Mouse (Mus musculus) limb, embryonic 15.5 days (tissue): ENCODE measurements around the gene Ptprcap. TPM values are rescaled to one million over a fixed set of nuclear protein-coding genes. Genes with fewer than 3 reads are reported as not detected.
A peak's percentile ranks its signal among the peaks of the same experiment; 100 is the strongest.

Source experiments
- ATAC-seq: fragments of 200-750 bp; cut with Nextera tagmentation; 2 replicates; pipeline ENCODE4 v1.8.0; 2017; ENCODE audit warnings: low read depth, moderate TSS enrichment; ENCODE audit not compliant: insufficient number of reproducible peaks, low FRiP score, low TSS enrichment
- H3K27ac ChIP-seq: fragments of 300-500 bp; sonication (generic); 2 replicates; pipeline ENCODE4 v1.5.1; 2015; ENCODE audit warnings: moderate library complexity, mild to moderate bottlenecking, inconsistent platforms
- H3K27me3 ChIP-seq: fragments of 300-500 bp; sonication (generic); 2 replicates; pipeline ENCODE4 v1.6.1; 2015; ENCODE audit warnings: inconsistent platforms
- H3K36me3 ChIP-seq: fragments of 300-500 bp; sonication (generic); 2 replicates; pipeline ENCODE4 v1.6.1; 2015; ENCODE audit warnings: inconsistent platforms
- H3K4me1 ChIP-seq: fragments of 300-500 bp; sonication (generic); 2 replicates; pipeline ENCODE4 v1.6.1; 2015; ENCODE audit warnings: inconsistent platforms
- H3K4me2 ChIP-seq: fragments of 300-500 bp; sonication (generic); 2 replicates; pipeline ENCODE4 v1.6.1; 2015; ENCODE audit warnings: mild to moderate bottlenecking, inconsistent platforms
- H3K4me3 ChIP-seq: fragments of 300-500 bp; sonication (generic); 2 replicates; pipeline ENCODE4 v1.5.1; 2015; ENCODE audit warnings: mild to moderate bottlenecking, inconsistent platforms
- H3K9ac ChIP-seq: fragments of 300-500 bp; sonication (generic); 2 replicates; pipeline ENCODE4 v1.6.1; 2015; ENCODE audit warnings: inconsistent platforms
- H3K9me3 ChIP-seq: fragments of 300-500 bp; sonication (generic); 2 replicates; pipeline ENCODE4 v1.6.1; 2016; ENCODE audit warnings: inconsistent platforms
- WGBS: fragments of 180-500 bp; shearing (Covaris S2); methylation state at CpG from one replicate; pipeline ENCODE4 v1.1.7; 2015; 5-methylcytosine and 5-hydroxymethylcytosine counted together
- polyA plus RNA-seq: library from polyadenylated mRNA; unstranded; fragments of >200 nt; fragmentation: Nextera tagmentation; extraction: Ambion mirVana; gene quantifications from 2 replicates; pipeline ENCODE4 v1.2.1, GENCODE M21; 2015

Gene Ptprcap
- polyA plus RNA-seq, 1 experiment from 2014 or later: 9.5 TPM

DNA sequence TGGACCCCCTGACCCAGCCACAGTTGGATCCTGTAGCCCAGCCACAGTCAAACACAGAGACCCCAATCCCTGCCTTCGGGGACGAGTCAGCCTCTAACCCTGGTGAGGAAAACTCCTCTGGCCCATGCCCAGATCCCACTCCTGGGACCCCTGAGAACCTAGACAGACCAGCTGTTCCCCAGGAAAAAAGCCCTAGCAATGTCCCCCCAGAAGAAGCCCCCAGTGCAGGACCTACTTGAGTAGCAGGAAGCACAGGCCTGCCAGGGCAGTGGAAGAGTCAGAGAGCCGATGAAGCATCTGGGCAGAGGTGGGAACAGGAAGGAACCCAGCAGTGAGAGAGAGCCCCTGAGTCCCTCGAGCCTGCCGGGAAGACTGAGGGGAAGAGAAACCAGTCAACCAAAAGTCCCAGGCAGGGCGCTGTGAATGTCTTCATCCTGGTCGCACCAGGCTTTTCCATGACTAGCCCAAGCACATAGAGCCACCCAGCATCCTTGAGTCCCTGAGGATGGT lies 9.6 kb upstream of the Ptprcap start, which contains the start of gene Cabp4:
Gene Cabp4, minus strand, starts transcription at position 275 of the 510 bp plus-strand sequence.
- H3K27ac ChIP-seq: no peak within 1 kb of the TSS
- ATAC-seq: no peak
- no peaks in the 10 kb centered on the region for H3K36me3 ChIP-seq
- peaks cover 7% of the 10 kb centered on the region for H3K4me1 ChIP-seq
- WGBS: 77% methylated on average over 7 of the region's 7 CpGs
- H3K9me3 ChIP-seq: no peaks in the 10 kb centered on the region
- H3K9ac ChIP-seq: no peak within 1 kb of the TSS
- no peak within 1 kb of the TSS for H3K4me2 ChIP-seq
- no peak within 1 kb of the TSS for H3K4me3 ChIP-seq
- H3K27me3 ChIP-seq: no peaks in the 10 kb centered on the region

DNA sequence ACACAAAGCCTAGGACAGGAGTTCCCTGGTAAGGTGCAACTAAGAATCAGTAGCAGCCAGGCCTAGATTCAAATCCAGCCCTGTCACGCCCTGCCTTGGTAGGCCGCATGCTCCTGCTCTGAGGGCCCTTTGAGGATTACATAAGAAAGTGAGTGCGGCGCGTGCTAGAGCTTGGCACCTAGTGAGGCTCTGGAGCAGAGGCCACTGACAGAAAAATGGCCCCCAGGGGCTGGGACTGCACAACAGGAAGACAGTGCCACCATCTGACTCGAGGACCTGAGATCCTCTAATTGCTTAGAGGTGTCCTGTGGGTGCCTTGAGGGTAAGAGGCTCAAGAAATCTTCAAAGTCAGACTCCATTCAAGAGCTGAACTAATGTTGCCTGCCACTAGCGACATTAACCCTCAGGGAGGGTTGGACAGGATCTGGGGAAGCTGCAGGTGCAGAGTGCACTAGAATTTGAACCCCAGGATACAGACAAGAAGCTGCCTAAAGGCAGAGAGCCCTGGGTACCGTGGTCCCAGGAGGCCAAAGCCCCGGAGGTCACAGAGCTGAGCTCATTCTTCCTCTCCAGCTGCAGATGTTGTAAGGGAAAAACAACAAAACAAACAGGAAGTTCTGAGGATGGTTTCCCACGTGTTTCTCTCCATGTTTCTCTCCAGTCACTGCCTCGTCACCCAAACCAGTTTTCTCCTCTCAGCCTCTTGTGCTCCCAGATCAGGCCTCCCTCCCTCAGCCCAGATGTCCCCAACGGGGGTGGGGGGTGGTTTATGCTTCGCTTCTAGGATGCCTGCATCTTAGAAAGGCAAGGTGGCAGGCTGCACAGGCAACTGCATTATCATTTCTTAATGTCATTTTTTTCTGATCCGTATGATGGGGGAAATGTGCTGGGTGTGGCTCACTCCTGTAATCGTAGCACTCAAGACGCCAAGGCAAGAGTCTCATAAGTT lies 8.6 kb upstream of the Ptprcap start:
- WGBS: 77% methylated on average over 16 of the region's 16 CpGs
- Histone ChIP-seq H3K36me3 (peaks cover 1% of the 10 kb centered on the region), H3K4me2 (no peak overlapping the region)

GRCm38 (mm10) chr19:4145936-4146335 lies 7.5 kb upstream of the Ptprcap start:
- H3K27me3 ChIP-seq: no peaks in the 10 kb centered on the region
- no peak overlapping the region for H3K4me3 ChIP-seq
- no peaks in the 10 kb centered on the region for H3K9me3 ChIP-seq
- H3K9ac ChIP-seq: no peak overlapping the region
- 86% methylated on average over 5 of the region's 5 CpGs for WGBS
- ATAC-seq: no peak
- no peak overlapping the region for H3K4me2 ChIP-seq
- peaks cover 22% of the 10 kb centered on the region for H3K4me1 ChIP-seq
- H3K27ac ChIP-seq: no peak overlapping the region
- H3K36me3 ChIP-seq: peaks cover 13% of the 10 kb centered on the region

More for the DNA sequence above, 8.6 kb upstream of the Ptprcap start:
- Histone ChIP-seq H3K27me3 (no peaks in the 10 kb centered on the region), H3K9me3 (no peaks in the 10 kb centered on the region), H3K4me3 (no peak overlapping the region), H3K9ac (no peak overlapping the region), H3K27ac (no peak overlapping the region), H3K4me1 (peaks cover 17% of the 10 kb centered on the region)
- ATAC-seq: no peak

DNA sequence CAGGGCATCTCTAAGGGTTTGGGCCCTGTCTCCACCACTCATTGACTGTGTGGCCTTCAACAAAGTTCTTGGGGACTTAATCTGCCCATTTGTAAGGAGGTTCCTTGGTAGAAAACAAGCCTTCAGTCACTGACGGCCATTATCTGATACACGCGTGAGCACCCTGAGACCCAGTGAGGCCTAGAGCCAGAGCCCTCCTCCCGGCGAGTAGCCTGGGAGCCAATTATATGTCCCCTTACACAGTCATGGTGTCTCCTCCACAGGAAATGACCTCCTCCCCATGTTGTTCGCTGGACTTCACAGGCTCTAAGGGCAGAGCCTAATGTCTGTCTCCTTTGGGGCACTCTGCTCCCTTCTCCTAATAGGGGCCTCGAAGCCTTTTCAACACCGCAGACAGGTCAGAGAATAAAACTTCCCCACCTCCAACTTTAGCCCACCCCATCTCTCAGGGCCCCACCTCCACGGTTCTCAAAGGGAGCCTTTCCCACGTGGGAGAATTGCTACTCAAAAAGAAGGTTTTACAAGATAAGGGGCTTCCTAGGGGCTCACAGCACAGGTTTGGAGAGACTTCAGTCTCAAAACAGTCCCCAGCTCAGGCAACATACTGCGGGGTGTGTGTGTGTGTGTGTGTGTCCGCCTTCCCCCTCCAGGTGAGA lies 6.9 kb upstream of the Ptprcap start:
- 61% methylated on average over 12 of the region's 12 CpGs for WGBS
- Histone ChIP-seq H3K9ac (no peak overlapping the region), H3K4me3 (no peak overlapping the region), H3K4me2 (no peak overlapping the region), H3K27ac (no peak overlapping the region), H3K36me3 (peaks cover 18% of the 10 kb centered on the region), H3K4me1 (peaks cover 22% of the 10 kb centered on the region), H3K27me3 (no peaks in the 10 kb centered on the region), H3K9me3 (no peaks in the 10 kb centered on the region)
- ATAC-seq: no peak

DNA sequence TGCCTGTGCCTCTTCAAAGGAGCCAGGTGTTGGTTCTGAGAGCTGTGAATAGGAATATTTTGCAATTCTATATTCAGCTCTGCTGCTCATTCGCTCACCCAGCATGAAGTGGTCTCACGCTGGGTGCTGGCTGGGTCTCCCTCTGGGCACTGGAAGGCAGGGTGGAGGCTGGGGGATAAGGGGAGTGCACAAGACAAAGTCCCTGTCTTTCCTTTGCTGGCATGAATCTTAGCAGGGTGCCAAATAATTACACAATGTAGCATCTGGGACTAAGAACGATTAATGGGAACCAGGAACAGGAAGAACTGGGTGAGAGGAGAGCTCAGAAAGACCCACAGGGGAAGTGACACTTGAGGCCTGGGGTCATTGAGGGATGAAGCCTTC lies 6.4 kb upstream of the Ptprcap start:
- Histone ChIP-seq H3K4me1 (peaks cover 22% of the 10 kb centered on the region), H3K4me2 (no peak overlapping the region), H3K36me3 (peaks cover 21% of the 10 kb centered on the region), H3K27me3 (no peaks in the 10 kb centered on the region), H3K9ac (no peak overlapping the region), H3K9me3 (no peaks in the 10 kb centered on the region), H3K27ac (no peak overlapping the region), H3K4me3 (no peak overlapping the region)
- ATAC-seq: no peak
- WGBS: 48% methylated on average over 3 of the region's 3 CpGs

- peaks cover 29% of the 10 kb centered on the region for H3K36me3 ChIP-seq
- ATAC-seq: no peak
- 40% methylated on average over 9 of the region's 9 CpGs for WGBS
- peak overlapping the region; percentile 28 for H3K27ac ChIP-seq
- no peaks in the 10 kb centered on the region for H3K27me3 ChIP-seq
- no peaks in the 10 kb centered on the region for H3K9me3 ChIP-seq
- peaks cover 22% of the 10 kb centered on the region for H3K4me1 ChIP-seq
- H3K4me3 ChIP-seq: peak overlapping the region; percentile 92
- H3K4me2 ChIP-seq: peak overlapping the region; percentile 81
- peak overlapping the region; percentile 90; the same call in 1 of the 2 replicates for H3K9ac ChIP-seq
Measured at GRCm38 (mm10) chr19:4147782-4148490, 5.5 kb upstream of the Ptprcap start.

- peak within 1 kb of the TSS; percentile 90 for H3K9ac ChIP-seq
- H3K9me3 ChIP-seq: no peaks in the 10 kb centered on the region
- WGBS: under 1% methylated on average over 33 of the region's 33 CpGs
- peaks cover 34% of the 10 kb centered on the region for H3K36me3 ChIP-seq
- peak within 1 kb of the TSS; percentile 92 for H3K4me3 ChIP-seq
- peak within 1 kb of the TSS; percentile 81 for H3K27ac ChIP-seq
- peaks cover 22% of the 10 kb centered on the region for H3K4me1 ChIP-seq
- peak; percentile 92 for ATAC-seq
- no peaks in the 10 kb centered on the region for H3K27me3 ChIP-seq
- H3K4me2 ChIP-seq: peak within 1 kb of the TSS; percentile 81
Measured at GRCm38 (mm10) chr19:4148491-4148806, 5.0 kb upstream of the Ptprcap start, which contains the start of gene Coro1b. Coro1b (plus strand) TSS chr19:4148619.

DNA sequence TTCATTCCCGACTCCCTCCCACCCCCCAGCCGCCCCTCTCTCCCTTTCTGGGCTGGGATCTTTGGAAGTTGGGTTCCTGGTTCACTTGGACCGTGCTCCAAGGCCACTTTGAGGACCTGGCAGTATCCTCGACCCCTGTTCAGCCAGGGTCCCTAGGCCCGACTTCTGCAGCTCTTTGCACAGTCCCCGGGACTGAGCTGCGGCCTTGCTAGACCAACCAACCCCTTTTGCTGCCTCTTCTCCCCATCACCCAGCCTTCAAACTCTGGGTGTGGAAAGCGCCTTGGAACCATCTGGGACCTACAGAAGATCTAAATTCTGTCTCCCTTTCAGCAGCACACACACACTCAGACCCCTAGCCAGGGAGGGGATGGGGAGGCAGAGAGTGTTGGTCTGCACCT lies 4.6 kb upstream of the Ptprcap start:
- H3K9me3 ChIP-seq: no peaks in the 10 kb centered on the region
- H3K9ac ChIP-seq: peak overlapping the region; percentile 90
- WGBS: 2% methylated on average over 8 of the region's 8 CpGs
- peak overlapping the region; percentile 92 for H3K4me3 ChIP-seq
- ATAC-seq: peak; percentile 20
- peak overlapping the region; percentile 81 for H3K27ac ChIP-seq
- no peaks in the 10 kb centered on the region for H3K27me3 ChIP-seq
- peaks cover 38% of the 10 kb centered on the region for H3K36me3 ChIP-seq
- H3K4me2 ChIP-seq: peak overlapping the region; percentile 81
- peaks cover 22% of the 10 kb centered on the region for H3K4me1 ChIP-seq

DNA sequence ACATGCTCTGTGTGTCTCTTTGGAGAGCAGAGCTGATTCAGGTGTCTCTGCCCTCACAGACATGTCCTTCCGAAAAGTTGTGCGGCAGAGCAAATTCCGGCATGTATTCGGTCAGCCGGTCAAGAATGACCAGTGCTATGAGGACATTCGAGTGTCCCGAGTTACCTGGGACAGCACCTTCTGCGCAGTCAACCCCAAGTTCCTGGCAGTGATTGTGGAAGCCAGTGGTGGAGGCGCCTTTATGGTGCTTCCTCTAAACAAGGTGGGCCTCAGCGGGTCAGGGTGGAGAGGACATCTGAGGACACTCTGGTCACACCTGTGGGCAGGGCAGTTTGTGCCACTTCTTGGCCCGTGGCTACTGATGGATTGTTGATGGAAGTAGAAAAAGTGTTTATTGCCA lies 4.1 kb upstream of the Ptprcap start:
- ATAC-seq: no peak
- no peaks in the 10 kb centered on the region for H3K9me3 ChIP-seq
- peak overlapping the region; percentile 81 for H3K4me2 ChIP-seq
- peak overlapping the region; percentile 92 for H3K4me3 ChIP-seq
- peaks cover 22% of the 10 kb centered on the region for H3K4me1 ChIP-seq
- peaks cover 39% of the 10 kb centered on the region for H3K36me3 ChIP-seq
- WGBS: 85% methylated on average over 11 of the region's 11 CpGs
- H3K27me3 ChIP-seq: no peaks in the 10 kb centered on the region
- H3K27ac ChIP-seq: peak overlapping the region; percentile 81
- peak overlapping the region; percentile 90 for H3K9ac ChIP-seq

DNA sequence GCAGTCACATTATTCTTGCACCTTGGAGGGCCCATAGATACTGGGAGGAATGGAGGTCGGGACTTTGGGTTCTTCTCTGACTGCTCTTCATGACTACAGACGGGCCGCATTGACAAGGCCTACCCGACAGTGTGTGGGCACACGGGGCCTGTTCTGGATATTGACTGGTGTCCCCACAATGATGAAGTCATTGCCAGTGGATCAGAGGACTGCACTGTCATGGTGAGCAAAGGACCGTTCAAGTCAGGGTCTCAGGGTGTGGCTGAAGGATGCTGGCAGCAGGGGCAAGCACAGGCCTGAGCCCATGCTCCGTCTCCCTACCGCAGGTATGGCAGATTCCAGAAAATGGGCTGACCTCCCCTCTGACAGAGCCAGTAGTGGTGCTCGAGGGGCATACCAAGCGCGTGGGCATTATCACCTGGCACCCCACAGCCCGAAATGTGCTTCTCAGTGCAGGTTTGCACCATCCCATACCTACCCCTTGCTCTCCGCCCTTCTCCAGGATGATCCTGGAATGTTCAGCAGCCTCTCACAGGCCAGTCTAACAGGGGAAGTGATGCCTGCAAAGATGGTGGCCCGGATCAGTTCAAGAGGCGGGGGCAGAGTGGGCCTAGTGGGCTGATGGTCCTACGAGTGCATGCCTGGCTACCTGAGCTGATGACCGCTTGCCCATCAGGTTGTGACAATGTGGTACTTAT lies 3.5 kb upstream of the Ptprcap start:
- Histone ChIP-seq H3K4me1 (peaks cover 22% of the 10 kb centered on the region), H3K27ac (no peak overlapping the region), H3K36me3 (peaks cover 39% of the 10 kb centered on the region), H3K9ac (no peak overlapping the region), H3K4me3 (peak overlapping the region; percentile 92), H3K27me3 (no peaks in the 10 kb centered on the region), H3K4me2 (peak overlapping the region; percentile 81), H3K9me3 (no peaks in the 10 kb centered on the region)
- 93% methylated on average over 17 of the region's 17 CpGs for WGBS
- ATAC-seq: no peak
